Mouse (Mus musculus) B cell, adult 2 months (primary cell): ENCODE measurements around the gene Ppp1r12b.

Experiments
- DNase-seq, 2 experiments: peaks; one replicate each; pipeline ENCODE4 v3.0.0; 2022

Ppp1r12b gene

DNA sequence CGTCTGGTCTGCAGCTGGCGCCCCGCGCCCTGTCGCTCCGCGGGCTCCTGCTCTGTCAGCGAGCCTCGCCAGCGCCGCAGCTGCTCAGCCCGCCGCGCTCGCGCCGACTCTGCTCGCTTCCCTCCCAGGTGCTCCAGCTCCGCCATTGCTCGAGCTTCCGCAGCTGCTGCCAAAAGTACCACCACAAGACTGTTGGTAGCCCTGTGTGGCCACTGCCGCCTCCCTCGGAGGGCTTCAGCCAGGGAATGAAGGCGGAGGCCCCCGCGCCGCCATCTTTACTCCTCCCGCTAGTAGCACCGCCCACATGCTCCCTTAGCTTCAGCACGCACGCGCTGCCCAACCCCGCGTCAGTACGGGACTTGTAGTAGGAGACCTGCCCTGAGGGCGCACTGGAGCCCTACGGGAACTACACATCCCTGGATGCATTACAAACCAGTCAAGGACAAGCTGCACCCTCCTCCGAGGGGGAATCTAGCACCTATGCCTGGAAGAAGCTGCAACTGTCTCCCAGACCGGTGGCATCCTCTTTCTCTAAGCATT, at the start of gene Ppp1r12b:
TSS of gene Ppp1r12b (minus strand) at position 306 of the 540 bp plus-strand sequence.
- peak; percentile 89 for DNase-seq

DNA sequence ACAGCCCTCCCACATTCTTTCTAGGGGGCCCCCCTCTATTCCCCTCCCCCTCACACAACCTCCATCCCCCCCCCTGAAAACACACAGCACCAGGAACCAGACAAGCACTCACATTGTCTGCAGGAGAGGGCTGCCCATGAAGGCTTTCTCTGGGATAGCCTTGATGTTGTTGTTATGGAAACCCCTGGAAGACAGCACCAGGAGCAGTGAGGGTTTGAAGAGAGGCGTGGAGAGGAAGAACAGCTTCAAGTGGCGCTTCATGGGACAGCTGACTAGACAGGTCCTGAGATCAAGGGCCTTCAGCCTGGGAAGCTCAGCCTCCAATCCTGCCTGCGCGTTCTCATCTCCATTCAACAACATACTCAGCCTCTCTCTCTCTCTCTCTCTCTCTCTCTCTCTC, 47.6 kb upstream of the Ppp1r12b start:
- no peak for DNase-seq

DNA sequence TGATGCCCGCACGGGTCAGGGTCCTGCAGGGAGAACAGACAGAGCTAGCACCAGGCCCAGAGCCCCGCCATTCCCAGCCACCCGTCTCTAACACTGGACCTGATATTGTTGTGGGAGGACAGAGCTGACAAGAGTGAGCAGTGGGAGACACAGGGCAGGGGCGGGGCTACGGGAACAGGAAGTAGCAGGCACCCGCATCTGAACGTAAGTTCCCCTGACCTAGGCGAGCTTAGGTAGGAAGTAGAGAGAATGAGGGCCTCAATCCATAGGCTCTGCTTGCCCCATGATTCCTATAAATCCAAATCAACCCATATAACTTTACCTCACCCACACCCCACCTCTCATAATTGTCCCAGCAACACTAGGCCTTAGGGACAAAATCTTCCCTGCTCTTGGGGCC, 44.8 kb upstream of the Ppp1r12b start:
- peak in 1 of 2 experiments; percentile 24 for DNase-seq

DNA sequence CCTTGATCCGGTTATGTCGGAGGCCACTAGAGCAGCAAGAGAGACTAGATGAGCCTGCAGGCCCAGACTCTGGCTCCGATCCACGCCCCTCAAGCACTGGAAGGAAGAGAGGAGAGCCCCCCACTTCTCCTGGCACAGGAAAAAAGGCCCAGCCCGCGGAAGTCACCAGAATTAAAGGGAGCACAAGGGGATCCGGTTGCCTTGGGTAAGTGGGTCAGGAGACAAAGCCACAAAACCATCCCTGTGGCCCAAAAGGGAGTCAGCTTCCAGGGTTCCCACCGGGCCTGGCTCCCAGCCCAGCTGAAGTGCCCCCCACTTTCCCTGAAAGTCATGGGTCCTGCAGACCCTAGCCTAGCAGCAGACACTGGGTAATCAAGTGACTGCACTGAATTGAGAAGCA, 42.5 kb upstream of the Ppp1r12b start:
- DNase-seq: no peak

DNA sequence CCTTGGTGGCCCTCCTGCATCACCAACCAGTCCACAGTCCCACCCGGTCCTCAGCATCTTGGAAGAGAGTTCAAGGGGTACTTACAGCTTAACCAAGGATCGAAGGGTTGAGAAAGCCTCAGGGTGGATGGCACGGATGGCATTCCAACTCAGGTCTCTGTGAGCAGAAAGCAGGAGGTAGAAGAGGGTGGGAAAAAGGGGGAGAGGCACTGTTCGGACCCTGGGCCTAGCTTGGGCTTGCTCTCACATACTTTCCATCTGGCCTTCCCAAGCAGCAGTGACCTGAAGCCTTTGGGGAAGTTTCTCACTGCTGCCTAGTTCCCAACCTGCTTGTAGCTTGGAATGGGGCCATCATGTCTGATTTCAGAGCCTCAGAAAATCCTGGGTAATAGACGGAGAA, 41.8 kb upstream of the Ppp1r12b start:
- DNase-seq: no peak

DNA sequence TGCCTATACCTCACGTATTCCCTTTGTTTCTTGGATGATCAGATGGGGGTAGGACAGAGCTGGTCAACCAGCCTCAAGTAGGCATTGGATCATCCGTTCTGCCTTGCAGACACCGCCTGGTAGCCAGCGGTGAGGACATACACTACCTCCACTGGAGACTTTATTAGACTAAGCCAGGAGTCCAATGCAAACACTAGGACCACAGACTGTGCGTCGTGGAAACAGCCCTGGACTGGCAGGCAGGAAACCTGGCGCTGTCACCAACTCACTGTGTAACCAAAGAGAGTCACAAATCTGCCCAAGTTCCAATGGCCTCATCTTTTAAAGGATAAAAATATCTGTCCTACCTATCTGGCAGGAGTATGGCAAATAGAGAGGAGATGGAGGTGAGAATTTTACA, 40.7 kb upstream of the Ppp1r12b start:
- DNase-seq: no peak

DNA sequence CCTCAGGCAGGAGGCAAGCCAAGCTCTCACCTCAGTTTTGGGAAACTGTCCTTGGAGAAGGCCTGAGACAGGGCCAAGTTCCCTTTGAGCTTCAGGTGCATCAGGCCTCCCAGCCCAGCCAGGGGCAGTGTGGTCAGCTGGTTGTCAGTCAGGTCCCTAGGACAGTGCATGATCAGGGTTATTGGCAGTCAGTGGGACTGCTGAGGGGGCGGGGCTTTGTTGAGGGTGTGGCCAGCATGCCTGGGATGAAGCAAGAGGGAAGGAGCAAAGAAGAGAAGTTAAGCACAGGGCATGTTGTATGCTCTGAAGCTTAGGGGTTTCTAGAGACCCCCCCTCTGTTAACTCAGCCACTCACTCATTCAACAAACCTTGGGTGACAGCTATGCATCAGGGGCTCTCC, 40.2 kb upstream of the Ppp1r12b start:
- DNase-seq: no peak

DNA sequence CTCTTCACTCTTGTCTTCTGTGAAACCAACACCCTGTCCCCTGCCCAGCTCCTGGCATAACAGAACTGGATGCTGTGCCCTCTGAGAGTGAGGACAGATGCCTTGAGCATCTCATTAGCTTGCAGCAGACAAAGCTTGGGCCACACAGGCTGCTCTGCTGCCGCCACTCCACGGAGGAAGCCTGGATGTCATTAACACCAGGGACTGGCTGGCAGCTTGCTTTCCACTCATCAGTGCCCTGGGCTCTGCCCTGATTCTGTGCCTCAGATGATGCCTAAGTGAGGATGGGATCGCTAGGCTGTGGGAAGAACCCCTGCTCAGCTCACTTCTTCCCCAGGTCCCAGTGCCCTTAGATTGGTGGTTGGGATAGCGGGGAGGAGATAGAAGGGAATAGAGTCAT, 39.7 kb upstream of the Ppp1r12b start:
- DNase-seq: no peak

DNA sequence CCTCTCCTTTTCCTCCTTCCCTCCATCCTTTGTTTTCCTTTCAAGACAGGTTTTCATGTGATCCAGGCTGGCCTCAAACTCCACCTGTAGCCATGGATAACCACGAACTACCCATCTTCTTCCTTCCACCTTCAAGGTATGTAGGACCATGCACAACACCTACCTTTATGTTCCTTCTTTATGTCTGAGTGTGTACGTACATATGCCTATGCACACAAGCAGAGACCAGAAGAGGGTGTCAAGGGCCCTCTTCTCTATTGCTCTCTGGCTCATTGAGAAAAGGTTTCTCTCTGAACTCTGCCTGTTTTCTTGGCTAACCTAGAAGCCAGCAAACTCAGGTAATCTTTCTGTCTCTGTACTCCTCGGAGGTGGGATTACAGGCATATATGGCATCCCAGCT, 39.0 kb upstream of the Ppp1r12b start:
- no peak for DNase-seq

DNA sequence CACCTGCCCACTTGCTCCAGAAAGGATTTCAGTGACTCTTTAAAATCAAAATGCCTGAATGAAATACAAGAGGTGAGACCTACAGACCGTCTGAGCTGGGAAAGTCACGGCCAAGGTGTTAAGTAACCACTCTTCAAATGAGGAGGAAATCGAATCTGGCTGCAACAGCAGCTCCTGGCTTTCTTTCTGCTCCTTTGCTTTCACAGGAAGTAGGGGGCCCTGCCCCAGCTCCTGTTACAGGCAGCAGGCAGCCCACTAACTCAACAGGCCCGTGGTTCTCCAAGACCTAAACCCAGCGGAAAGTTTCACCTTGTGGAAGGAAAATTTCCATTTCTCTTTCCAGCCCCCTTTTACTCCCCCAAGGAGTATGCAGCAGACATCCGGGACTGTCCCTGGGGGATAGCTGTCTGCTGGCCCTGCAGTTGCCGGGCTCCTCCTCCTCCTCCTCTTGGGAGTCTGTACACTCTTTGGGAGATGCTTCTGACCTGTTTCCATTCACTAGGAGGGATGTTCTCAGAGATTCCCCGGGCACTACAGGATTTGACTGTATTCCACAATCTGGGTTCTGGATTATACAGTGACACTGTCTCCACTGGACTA, 36.4 kb upstream of the Ppp1r12b start:
- no peak for DNase-seq

DNA sequence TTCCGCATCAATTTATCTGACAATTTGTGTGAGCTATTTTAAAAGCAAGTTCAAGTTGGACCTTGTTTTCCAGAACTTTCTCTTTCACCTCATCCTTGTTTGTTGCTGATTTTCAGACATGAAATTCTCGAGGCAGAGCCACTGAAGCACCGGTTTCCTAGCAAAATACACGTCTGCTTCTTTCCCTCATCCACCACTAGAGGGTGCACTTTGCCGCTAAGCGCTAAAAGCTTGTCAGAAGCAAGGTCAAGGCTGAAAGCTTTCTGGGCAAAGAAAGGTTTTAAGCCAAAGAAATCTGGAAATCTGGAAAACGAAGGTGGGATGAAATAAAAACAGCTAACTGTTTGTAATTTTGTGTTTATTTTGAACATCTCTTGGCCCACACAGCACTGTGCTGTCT, 33.6 kb upstream of the Ppp1r12b start:
- DNase-seq: peak; percentile 82 to 85

DNA sequence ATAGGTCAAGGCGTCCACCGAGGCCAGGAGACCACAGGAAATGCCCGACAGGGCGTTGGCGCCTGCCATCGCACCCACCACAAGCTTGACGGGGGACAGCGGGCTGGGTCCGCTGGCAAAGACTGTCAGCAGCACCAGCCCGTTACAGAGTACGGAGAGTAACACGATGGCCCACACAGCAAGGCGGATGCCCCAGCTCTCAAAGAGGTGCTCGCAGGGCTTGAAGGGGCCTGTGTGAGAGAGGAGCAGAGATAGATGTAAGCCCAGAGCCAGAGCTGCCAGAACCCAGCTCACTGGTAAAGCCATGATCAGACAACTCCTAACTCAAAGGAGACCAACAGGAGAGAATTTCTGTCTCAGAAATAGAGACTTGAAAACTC, 32.2 kb upstream of the Ppp1r12b start:
- DNase-seq: peak; percentile 4 to 12

DNA sequence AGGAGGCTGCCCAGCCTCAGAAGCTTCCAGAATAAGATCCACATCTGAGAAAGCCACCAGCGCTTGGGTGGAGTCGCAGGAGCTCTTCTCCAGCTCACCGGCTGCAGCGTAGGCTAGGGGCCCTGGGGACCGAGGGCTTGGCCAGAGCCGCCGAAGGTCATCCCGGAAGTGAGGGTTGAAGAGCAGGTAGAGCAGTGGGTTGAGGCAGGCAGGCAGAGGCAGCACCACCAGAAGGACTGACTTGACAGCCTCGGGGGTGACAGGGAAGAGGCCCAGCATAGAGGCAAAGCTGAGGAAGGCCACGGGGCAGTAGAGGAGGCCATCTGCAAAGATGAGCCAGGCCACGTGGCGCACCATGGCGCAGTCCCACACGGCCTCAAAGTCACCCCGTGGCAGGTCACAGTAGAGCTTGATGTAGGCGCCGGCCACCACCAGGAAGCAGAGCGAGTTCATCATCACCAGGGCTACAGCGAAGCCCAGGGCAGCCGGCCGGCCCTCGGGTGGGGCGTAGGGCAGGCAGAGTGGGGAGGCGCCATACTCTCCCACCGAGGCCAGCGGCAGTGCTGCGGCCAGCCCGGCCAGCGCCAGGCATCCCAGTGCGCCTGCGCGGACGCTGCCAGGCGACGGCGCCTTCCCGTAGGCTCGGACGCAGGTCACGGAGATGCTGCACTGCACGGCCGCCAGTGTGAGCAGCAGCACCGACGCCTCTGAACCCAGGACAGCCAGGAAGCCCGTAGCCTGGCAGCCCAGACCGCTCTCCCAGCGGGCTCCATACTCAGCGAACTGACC, 31.6 kb upstream of the Ppp1r12b start:
- DNase-seq: peak; percentile 6 to 16

DNA sequence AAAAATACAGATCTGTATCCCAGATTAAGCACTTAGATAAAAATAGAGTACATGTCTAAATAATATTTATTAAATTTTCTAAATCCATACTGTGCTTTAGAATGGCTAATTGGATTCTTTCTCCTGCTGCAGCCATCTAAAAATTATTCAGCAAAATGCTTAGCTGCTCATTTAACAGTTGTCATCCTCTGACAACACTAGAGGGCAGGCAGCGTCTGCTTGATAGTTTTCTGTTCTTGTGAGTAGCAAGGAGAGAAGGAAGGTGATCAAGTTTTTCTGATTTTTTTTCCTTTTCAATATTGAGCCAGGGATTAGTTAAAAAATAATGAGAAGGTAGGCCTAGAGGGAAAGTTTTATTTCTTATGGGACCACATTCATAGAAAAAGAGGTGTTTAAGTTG, 17.2 kb upstream of the Ppp1r12b start:
- no peak for DNase-seq

DNA sequence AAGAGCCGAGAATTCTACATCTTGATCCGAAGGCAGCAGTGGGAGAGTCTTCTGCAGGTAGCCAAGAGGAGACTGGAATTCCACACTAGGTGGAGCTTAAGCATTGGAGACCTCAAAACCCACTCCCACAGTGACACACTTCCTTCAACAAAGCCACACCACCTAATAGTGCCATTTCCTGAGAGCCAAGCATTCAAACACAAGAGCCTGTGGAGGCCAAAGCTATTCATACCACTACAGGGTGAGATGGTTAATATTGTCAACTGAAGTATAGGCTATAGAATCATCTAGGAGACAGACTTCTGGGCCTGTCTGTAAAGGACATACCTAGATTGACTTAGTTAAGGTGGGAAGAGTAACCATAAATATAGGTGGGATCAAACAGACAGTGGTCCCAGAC, 9.7 kb upstream of the Ppp1r12b start:
- no peak for DNase-seq

DNA sequence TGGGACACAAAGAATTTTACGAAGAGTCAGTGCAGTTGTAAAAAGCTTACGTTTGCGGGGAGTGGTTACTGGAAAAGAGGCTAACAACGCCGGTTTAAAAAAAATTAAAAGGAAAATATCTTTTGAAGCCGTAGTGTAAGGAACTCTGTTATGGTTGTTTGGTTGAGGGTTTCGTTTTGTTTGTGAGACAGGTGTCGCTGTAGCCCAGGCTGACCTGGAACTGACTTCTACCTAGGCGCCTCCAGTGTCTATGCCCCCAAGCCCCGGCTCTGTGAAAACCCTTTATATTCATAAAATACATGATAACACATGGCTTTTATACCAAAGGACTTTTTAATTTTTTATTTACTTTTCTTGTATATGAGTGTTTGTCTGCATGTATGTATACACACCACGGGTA, 7.1 kb upstream of the Ppp1r12b start:
- peak; percentile 49 to 53 for DNase-seq

DNA sequence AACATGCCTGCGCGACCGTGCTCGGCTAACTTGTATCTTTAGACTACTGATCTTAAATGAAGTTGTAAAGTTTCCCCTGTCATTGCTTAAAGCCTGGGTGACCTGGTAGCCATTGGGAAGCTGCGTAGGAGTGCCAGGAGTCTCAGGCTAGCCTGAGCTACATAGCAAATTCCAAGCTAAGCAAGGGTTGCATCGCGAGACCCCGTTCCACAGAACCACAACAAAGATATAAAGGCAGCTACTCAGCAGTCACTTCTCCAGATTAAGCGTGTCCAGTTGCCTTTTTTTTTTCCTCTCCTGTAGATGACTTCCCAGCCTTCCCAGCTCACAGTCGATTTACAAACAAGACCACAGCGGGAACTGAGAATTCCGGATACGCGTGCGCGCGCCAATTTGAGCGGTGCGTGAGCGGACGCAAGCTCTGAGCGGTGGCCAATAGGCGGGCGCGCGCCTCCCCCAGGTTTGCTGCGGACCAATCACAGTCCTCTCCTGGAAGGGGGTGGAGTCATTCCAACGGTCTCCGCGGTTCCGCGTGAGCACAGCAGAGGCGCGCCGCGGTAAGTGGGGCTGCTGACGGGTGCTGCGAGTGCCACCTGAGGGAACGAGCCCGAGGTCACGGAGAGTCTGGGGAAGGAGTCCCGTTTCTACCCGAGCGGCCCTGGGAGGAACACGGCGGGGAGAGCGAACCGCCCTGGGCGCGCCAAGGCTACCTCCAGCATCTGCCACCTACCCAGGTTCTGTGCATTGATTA, 6.5 kb upstream of the Ppp1r12b start, which contains the start of gene Ube2t:
TSS of gene Ube2t (plus strand) at position 513 of the 751 bp plus-strand sequence.
- DNase-seq: peak; percentile 93

DNA sequence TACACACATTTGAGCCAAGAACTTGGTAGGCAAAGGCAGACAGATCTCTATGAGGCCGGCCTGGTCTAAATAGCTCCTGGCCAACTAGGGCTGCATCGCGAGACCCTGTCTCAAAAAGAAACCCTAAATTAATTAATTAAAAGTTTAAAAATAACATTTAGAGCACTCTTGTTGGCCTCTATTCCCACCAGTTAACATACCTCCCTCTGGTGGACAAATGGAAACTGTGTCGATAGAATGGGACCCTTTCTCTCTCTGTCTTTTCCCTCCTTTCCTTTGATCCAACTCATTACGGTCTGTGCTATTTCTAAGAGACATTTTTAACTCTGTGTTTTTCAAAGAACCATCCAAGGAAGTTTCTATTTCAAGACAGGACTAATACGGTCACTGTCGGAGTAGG, 4.9 kb upstream of the Ppp1r12b start:
- DNase-seq: no peak

DNA sequence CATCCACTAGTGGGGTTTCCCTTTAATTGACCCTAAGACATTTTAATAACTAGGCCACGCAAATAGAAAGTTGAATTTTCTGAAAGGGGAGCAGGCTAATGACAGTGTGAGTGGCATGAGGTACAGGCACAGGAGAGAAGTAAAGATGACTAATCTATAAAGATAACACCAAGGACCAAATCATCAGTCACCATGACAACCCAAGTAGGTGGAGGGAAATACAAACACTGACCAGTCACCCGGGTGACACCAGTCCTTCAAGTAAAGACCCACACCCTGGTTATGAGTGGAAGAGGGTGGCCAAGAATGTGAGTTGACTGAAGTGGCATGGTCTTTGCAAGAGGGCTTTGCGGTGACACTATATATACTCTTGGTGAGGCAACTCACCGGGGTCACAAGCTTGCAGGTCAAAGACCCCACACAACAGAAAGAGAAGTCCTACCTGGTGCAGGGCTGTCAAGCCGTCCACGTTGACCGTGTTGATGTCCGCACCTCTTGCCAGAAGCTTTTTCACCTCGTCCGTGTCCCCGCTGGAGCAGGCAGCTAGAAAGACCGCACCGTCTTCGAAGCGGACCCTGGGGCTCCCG, 599 bp downstream of the Ppp1r12b start:
- peak in 1 of 2 experiments; percentile 17 for DNase-seq

DNA sequence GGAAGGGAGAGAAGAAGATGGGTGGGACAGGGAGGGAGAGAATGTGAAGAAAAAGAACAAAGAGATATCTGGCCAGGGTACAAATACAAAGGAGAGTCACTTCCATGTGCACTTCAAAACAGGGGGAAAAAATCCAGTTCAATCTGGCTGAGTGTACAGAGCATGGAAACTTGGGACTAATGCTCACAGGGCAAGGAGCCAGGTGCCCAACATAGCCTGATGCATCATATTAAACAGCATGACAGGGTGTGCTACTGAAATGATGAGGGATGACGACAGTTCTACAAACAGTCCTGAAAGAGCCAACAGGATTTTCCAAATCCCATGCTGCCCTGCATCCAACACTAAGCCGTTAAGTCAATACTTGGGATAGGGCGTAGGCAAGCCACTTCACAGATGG, 5.8 kb downstream of the Ppp1r12b start:
- no peak for DNase-seq

DNA sequence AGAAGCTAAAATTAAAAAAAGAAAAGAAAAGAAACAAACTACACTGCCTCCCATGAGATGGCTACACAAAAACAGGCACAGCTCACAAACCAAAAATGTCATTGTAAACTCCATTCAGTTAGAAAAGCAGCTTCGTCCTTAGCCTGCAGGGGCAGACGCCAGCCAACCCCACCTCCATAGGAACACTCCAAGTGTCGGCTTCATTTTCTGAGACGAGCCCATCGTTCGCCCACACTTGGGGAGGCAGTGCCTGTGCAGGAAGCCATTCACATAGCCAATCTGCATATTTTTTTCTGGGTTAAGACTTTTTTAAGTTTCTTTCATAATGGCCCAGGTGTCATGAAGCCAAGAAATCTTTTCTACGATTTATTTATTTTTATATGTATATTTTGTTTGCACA, 8.2 kb downstream of the Ppp1r12b start:
- no peak for DNase-seq

DNA sequence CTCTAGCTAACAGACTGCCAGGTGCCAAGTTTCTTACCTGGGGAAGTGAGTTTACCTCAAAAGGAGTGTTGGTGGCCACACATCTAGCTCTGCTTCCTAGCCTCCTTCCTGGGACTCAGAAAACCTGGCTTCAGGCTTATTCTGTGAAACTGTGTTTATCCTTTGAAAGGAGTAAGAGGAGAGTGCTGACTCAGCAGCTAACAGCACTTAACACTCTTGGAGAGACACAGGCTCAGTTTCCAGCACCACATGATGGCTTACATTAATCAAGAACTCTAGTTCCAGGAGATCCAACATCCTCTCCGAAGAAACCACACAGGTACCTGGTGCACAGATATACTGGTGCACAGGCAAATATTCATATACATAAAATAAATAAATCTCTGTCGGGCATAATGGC, 12.8 kb downstream of the Ppp1r12b start:
- DNase-seq: no peak

DNA sequence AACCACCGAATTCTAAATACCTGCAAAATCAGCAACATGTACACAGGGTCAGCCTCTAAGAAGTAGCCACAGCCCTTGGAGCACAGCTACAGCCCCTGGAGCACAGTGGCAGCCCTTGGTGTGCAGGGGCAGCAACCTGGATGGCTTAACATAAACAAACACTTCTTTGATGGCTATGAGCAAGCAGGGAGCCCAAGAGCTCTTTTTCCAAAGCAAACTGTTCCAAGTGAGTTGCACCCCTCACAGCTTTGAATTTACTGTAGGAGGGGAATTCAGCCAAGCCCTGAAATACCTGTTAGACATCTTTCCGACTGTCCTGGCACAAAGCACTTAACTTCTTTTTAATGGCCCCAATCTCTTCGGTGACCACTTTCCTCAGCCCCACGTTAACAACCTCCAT, 14.9 kb downstream of the Ppp1r12b start:
- DNase-seq: no peak
